Mouse (Mus musculus) frontal cortex, postnatal 10 days (tissue): ENCODE data around the gene Cdkl3.

Experiments used
- DNase-seq, 2 experiments: peaks; one replicate each; pipeline ENCODE4 v3.0.0; 2022; ENCODE audit warnings: low spot score in 2 of 2, mixed read lengths in 1 of 2

Cdkl3 gene

DNA sequence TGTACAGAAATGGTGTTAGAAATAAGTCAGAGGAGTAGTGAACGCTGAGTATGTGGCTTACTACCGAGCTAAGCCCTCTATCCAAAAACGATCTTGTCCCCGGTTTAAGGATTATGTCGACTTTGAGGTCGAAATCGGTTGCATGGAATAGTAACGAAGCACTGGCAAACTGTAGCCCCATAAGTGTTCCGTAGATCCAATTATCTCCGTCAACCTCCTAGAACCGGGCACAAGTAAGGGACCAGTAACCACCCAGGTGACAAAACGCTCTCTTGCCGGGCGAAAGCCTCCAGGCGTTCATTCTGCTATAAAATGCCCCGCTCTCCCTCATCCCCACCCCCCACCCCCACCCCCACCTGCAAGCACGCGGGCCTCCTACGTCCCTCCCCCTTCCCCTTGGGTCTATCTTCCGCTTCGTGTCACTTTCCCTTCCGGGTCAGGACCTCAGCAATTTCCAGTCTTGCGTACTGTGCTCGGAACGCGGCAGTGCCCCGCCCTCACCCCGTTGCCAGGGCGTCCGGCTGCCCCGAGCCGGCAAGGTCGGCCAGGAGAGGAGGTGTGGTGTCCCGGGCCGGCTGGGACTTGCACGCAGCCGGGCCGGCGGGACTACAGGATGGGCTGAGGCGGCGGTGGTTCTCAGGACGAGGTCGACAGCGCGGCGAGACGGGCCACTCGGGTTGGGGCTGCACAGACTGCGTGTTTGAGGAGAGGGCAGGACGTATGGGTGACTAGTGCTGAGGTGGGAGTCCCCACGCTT lies at the start of gene Cdkl3:
Gene Cdkl3 (plus strand): TSS at position 450 of the 757 bp plus-strand sequence.
- DNase-seq: peak; percentile 87

DNA sequence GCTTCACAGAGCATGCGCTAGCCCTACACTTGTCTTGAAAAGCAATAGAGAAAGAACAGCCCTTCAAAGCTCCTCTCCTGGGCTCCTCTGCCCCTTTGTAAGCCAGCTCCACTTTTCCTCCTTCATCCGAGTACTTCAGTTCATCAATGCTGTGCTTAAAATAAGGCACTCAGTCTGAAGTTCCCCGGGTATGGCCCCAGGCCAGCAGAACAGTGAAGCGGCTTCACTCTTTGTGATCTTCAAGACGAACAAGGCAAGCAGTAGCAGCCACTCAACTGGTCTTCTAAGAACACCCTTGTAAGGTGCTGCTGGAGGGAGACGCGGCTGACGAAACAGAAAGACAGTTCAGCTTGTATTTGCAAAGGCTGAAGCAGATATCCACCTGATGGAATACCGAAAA lies 47.9 kb upstream of the Cdkl3 start:
- DNase-seq: no peak

DNA sequence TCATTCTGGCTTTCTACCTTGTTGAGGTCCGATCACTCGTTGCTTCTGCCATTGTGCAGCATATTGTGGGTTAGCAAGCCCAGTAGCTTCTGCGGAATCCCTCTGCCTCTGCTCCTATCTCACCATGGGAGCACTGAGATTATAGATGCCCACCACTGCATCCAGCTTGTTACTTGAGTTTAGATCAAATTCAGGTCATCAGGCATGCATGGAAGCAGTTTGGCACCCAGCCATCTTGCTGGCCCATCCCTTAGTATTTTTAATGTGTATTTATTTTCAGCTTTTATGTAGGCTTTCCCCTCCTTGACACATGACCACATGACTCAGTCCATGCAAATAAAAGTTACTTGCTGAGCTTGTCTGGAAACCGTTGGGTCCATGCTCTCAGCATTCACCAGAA lies 46.3 kb upstream of the Cdkl3 start:
- no peak for DNase-seq

DNA sequence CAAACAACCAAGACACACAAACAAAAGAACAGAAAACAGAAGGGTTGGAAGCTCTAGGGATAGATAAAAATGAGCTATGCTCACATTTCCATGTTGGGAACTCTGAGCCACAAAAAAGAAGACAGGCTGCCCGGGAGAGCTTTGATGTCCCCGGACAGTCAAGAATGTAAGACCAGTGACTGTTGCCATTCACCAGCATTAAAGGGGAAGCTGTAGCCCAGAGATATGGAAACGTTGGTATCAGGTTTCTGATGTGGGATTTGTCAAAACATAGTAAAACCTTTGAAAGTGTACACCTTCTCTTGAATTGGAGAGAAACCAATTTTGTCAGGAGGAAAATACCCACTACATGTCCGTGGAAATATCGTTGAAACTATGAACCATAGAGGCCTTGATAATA lies 44.5 kb upstream of the Cdkl3 start:
- no peak for DNase-seq

DNA sequence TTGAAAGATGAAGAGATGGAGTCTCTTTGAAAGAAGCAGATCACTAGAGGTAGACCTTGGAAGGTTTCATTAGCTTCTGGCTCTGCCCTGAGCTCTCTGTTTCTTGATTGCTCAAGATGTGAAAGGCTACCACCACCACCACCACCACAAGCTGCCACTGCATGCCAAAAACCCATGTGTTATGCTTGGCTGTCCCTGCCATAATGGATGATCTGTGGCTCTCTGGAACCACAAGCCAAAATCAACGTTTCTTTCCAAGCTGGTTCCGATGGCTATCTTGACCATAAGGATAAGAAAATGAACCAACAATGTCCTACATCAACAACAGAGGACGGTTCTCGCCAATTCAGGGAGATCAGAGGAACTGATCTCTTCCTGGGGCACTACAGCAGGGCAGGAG lies 44.0 kb upstream of the Cdkl3 start:
- DNase-seq: no peak

DNA sequence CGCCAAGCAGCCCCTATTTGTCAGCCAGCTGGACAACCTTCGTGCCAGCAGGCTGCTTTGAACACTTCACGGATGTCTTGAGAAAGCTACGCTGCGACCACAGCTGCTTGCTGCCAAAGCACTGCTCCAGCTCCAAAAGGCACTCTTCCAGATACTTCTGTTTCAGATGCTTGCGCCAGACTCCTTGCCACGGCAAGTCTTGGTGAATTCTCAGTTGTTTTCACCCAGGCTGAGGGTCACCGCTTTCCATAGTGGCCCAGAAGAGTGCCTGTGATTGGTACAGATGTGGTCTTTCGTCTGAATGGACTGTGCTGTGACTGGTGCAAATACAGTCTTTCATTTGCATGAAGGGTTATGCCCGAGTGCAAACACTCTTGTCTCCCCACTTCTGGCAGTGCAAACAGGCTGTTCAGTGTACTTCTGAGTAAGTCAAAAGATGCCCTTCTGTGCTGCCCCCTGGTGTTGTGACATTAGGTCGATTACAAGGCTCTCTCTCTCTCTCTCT lies 43.0 kb upstream of the Cdkl3 start:
- DNase-seq: peak; percentile 22 to 48

DNA sequence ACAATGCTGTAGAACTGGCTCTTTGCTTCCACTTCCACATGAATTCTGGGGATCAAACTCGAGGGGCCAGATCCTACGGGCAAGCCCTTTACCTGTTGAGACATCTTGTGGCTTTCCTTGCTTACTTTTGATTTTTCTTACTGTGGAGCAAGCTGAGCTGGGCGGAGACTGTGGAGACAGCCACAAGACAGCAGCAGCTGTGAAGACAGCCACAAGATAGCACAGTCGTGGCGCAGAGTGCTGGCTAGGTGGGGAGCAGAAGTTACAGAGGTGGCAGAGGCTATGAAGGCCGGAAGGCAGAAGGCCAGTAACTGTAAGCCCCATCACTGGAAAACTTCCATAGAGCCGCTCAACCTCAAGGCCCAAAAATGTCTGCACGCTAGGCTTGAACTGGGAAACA lies 42.3 kb upstream of the Cdkl3 start:
- DNase-seq: no peak

DNA sequence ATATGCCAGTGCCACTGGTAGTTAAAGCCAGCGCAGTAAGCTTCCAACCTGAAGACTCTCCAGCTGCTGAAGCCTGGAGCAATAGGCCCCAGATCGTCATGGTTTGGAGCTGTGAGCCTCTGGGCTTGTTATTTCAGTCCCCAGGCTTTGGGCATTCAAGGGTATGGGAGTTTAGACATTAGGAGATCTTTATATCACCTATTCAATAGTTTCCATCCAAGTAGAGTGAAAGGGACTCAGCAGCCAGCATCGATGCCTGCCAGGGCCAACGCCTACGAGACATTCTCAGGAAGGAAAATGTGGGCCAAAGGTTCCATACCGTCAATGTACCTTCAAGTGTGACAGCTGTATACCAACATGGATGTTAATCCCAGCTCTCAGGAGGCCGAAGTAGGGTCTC lies 41.7 kb upstream of the Cdkl3 start:
- DNase-seq: no peak

DNA sequence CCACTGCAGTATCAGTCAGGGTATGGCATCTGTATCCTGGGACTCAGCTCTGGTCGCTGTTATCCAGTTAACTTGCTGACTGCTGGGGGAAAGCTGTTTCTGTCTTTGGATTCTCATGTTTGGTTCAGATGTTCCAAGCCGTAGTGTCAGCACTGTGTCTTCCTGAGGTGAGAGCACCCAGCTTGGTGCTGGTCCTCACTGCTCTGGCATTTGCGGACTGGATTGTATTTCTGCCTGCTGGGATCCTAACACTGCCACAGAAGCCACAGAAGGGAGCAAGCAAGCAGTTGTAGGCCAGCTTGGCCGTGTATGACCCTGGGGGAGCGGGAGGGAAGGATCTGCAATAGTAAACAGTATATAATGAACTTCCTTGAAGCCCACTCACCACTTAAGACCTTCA lies 37.4 kb upstream of the Cdkl3 start:
- DNase-seq: no peak

DNA sequence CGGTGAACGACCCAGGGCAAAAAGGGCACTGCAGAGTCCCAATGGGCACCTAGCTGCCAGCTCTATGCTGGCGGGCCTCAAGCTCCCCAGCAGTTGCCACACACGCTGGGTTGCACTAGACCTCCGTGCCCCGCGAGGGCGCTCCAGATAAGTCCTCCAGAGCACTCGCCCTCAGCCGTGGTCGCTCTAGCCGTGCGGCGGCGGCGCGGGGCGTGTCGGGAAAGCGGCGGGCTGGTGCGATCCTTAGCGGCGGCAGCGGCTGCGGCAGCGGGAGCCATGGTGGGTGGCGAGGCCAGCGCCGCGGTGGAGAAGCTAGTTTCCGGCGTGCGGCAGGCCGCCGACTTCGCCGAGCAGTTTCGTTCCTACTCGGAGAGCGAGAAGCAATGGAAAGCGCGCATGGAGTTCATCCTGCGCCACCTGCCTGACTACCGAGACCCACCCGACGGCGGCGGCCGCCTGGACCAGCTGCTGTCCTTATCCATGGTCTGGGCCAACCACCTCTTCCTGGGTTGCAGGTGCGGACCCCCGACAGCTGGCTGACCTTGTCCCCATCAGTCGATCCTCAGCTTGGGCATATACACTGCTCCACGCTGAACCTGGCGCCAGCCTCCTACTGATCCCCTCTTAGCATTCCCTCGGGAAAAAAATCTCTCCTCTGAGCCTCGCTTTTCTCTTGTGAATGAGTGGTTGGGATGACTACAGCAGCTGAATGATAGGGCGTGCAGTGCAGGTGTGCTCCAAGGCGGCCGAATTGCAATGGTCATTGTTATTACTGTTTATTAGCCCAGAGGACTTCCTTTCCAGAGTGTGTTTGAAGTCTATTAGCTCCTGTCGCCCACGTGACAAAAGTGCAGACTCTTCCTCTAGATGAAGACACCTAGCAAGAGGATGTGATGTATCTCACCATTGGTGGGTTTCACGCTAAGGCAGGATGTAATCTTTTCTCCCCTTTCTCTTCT lies 36.3 kb upstream of the Cdkl3 start, which contains the start of gene Cdkn2aipnl:
Gene Cdkn2aipnl (plus strand): TSS at position 219 of the 959 bp plus-strand sequence.
- peak; percentile 83 to 95 for DNase-seq

DNA sequence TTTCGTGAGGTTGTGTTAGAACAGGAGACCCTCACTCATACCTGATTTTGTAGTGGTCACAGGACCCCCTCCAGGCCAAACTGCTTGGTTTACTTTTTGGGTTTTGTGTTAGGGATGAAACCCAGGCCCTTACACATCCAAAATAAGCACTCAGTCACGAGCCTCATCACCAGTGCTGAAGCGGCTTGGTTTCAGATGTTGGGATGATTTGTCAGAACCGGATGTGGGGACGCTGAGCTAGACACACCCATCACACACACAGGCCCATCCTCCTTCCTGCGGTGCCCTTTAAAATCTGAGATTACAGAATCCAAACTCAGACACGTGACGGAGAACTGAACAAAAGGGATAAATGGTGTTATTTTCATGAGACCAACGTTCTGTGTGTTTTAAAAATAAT lies 35.1 kb upstream of the Cdkl3 start:
- DNase-seq: no peak

DNA sequence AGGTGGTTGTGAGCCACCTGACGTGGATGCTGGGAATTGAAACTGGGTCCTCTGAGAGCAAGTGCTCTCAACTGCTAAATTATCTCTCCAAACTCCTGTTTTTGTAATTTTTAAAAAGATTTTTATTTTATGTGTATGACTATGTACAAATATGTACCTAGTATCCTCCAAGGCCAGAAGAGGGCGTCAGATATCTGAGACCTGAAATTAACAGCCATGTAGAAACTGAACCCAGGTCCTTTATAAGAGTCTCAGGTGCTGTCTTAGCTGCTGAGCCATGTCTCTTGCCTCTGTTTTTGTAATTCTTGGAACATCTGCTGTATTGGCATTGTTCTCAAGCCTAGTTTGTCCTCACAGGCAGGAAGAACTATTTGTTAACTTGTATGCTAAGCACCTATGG lies 34.5 kb upstream of the Cdkl3 start:
- no peak for DNase-seq

DNA sequence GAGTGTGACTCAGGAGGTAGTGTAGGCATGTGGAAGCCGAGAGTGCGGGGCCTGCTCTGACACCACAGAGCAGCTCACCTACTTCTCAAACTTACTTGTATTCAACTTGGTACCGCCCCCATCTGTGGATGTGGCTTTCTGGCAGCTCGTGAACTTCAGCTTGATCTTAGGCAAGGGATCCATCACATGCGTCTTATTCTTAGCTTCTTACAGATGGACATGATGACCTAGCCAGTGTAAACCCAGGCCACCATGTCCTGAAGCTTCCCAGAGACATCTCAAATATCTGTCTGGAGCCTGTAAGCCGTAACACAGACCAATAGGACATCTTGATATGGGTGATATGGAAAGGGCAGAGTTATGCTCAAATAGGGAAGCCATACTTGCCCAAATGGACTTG lies 32.4 kb upstream of the Cdkl3 start:
- no peak for DNase-seq

DNA sequence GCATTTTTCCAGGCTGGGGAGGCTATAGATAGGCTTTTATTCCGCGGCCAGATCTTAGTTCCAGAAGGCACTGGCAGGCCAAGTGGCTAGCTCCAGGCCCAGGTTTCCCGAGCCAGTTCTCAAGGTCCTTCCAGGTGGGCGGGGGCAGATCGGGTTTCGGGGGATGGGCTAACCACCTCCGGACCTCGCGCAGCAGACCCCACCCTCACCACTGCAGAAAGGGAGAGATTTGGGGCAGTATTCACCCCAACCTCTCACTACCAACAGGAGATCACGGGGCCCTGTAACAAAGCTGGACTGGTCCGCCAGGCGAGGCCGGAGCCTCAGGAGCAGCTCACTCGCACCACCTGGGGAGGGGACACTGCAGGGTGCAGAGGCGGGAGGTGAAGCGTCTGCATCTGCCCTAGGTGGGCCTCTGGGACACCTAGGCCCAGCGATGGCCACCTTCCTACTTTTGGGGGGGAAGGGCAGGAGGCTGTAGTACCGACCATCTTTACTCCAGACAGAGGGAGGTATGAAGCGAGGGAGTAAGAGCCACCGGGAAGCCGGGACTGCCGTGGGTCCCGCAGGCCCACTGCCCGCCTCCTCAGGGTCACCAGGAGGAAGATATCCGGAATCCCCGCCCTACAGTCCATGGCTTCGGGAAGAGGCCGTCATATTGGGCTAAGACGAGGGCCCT lies 4.3 kb upstream of the Cdkl3 start:
- DNase-seq: peak; percentile 36 to 63

DNA sequence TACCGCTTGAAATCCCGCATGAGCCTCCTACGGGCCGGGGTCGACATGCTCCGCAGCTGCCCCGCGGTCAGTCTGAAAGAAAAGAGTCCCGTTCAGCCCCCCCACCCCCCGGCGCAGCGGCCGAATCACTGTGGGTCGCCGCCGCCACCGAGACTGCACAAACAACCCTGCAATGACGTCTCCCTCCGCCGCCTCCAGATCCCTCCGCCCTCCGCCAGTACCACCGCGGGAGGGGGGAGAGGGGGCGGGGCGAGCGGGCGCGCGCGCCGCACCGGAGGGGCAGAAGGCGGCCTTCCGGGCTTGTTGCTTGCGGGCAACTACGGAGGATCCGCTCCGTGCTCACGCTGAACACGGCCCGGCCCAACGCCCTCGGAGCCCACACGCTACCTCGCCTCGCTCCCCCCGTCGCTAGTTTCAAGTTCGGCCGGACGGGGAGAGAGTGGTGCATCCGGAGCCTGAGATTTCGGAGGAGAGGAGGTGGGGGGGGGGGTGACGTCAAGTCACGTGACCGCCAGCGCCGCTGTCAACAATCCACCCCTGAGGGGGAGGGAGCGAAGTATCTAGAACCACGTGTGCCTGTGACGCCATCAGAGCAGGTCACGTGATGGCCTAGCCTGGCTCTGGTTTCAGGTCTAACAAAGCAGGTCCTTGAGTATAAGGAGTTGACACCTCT lies 3.6 kb upstream of the Cdkl3 start, which contains the start of gene Ube2b:
Gene Ube2b (minus strand): TSS at position 473 of the 673 bp plus-strand sequence.
- DNase-seq: peak; percentile 94 to 96

DNA sequence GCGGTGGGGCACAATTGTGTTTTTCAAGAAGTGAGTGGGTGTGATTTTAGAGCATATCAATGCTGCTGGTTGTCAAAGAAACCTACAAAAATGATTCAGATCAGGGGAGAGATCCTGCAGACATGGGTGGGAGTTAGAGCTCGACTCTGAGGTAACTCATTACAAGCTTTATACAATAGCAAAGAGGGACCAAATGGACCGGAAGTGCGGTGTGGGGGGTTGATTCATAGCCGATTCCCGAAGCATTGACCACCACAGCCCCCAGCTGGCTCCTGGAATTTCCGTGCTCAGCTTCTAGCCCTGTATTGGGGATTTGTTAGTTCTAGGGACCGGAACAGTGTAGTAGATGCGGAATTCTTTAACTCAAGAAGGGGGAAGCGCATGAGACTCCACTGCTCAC lies 2.7 kb upstream of the Cdkl3 start:
- DNase-seq: no peak

DNA sequence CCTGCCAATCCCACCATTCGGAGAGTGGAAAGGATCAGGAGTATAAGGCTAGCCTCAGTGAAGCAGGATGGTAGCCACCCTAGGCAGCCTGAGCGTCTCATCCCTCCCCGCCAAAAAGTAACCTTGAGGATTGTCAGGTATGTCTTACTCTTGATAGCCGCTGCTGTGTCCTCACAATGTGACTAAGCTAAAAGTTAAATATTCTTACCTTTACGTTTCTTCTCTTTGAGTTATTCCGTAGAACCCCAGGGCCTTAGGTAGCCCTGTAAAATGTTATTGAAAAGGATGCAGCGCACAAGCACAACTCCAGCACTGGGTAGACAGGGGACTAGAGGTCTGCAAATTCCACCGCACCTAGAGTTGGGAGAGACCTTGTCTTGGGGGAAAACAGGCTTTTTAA lies 2.2 kb upstream of the Cdkl3 start:
- no peak for DNase-seq

DNA sequence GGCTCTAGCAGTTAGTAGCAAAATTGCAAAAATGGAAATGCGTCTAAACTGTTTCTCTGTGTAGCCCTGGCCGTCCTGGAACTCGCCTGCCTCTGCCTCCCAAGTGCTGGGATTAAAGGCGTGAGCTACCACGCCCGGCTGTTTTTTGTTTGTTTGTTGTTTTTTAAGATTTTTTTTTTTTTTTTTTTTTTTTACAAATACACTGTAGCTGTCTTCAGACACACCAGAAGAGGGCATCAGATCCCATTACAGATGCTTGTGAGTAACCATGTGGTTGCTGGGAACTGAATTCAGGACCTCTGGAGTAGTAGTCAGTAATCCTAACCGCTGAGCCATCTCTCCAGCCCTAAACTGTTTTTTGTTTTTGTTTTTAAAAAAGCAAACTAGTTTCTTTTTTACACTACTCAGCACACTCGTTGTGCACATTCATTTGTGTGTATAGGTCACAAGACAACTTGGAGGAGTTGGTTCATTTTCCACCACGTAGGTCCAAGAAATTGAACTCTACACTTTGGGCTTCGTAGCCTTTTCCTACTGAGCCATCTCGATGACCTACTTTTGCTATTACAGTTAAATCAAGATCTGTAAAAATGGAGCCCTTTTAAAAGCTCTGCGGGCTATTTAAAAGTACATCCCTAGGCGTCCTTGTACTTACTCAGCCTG lies 1.0 kb upstream of the Cdkl3 start:
- no peak for DNase-seq

DNA sequence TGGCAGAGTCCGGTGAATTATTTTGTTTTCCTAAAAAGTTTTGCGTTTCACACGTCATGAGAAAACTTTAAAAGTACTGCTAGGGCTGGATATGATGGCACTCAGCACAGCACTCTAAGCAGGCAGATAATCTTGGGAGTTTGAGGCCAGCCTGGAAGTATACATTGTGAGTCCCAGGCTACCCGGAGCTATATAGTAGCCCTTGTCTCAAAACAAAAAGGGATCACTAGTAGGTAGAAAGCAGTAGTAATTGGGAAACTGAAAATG lies 583 bp upstream of the Cdkl3 start:
- DNase-seq: no peak

DNA sequence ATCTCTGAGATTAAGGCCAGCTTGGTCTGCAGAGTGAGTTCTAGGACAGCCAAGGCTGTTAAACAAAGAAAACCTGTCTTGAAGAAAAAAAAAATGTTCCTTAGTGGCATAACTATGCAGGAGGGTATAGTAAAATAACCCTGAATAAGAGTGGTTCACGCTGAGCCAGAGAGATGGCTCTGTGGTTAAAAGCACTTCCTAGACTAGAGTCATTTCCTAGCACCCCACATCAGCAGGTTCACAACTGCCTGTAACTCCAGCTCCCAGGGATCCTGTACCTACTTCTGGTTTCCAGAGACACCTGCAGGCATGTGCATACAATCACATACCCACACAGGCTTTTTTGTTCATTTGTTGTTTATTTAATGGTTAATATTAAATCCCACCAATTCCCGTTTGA lies 1.6 kb downstream of the Cdkl3 start:
- no peak for DNase-seq

DNA sequence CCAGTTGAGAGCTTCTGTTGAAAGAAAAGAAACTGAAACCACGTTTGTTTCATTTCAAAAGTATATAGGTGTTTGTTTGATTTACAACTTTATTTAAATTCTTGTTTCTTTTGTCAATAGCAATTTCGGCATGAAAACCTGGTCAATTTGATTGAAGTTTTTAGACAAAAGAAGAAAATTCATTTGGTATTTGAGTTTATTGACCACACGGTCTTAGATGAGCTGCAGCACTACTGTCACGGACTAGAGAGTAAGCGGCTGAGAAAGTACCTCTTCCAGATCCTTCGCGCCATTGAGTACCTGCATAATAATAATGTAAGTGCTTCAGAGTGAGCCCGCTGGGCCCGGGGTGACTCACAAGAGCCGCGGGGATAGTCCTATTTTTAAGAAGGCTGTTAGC lies 7.0 kb downstream of the Cdkl3 start:
- DNase-seq: no peak
